Mouse (Mus musculus): Measurements from ENCODE around the gene Ubr4. TPM values are rescaled to one million over a fixed set of nuclear protein-coding genes. Genes with fewer than 3 reads are reported as not detected.
"Not testable (repeated sequence)": the region's sequence is repeated elsewhere in the genome, so short reads cannot be mapped to it uniquely, and the experiment has no call there.

Gene Ubr4
- polyA plus RNA-seq, 1 experiment from 2014 or later = 72.4 TPM

DNA sequence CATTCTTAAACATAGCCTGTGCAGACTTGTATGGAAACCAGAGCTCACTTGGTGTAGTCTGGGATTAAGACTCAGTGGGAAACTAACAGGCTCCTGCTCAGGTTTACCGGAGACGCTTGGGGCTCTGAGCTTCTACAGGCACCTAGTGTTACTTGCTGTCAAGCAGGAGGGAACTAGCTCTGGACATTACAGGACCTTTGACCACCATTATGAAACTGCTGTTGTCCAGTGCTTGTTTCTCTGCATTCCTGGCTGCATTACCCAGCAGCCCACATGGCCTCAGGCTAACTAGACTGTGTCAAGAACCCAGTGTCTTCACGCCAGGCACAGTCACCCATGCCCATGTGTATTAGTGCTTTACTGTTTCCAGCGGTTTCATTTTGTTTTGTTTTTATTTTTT lies 20.7 kb downstream of the Ubr4 start:
- H3K4me1 ChIP-seq (ENCODE audit: control insufficient read depth, insufficient read depth, low read length) = no peaks in the 10 kb centered on the region
- ATAC-seq (ENCODE audit: low read depth) (no peak), DNase-seq (ENCODE audit: low spot score) (no peak)
- H3K9ac ChIP-seq (ENCODE audit: low read depth, low read length) = no peak overlapping the region
- no peak overlapping the region for H3K27ac ChIP-seq (replicated peaks; ENCODE audit: low read depth, low read length)
- no peak overlapping the region for H3K4me3 ChIP-seq (ENCODE audit: low read depth, low read length)
- no peak overlapping the region for H3K4me2 ChIP-seq (ENCODE audit: low read depth, low read length)
- WGBS = 80% methylated on average over 4 of the region's 4 CpGs
- no peaks in the 10 kb centered on the region for H3K27me3 ChIP-seq (replicated peaks; ENCODE audit: control insufficient read depth, insufficient read depth, low read length)
- H3K9me3 ChIP-seq (ENCODE audit: control insufficient read depth, low read length) = no peaks in the 10 kb centered on the region
- peaks cover 83% of the 10 kb centered on the region for H3K36me3 ChIP-seq (ENCODE audit: control insufficient read depth, insufficient read depth, low read length)

- ATAC-seq (ENCODE audit: low read depth) = no peak
- DNase-seq (ENCODE audit: low spot score) = no peak
- 89% methylated on average over 10 of the region's 10 CpGs for WGBS
These were observed 21.1 kb downstream of the Ubr4 start for GRCm38 (mm10) chr4:139373531-139373930.

DNA sequence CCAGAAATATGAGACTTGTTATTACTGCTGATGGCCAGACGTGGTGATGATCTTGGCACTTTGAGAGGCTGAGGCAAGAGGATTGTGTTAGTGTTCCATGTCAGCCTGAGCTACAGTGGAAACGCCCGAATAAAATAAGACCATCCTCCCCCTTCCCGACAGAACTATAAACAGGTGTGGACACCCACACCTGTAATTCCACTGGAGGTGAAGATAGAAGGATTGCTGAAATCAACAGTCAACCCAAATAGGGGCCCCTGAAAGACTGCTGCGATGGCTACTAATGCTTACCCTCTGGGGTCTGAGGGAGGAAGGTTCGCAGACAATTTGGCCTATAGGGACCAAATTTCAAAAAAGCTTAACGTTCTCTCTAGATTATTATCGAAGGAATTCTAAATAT lies 27.3 kb downstream of the Ubr4 start:
- peaks cover 12% of the 10 kb centered on the region; the same call in 1 of the 2 replicates for H3K4me1 ChIP-seq (ENCODE audit: control insufficient read depth, insufficient read depth, low read length)

More at GRCm38 (mm10) chr4:139373531-139373930, 21.1 kb downstream of the Ubr4 start:
- H3K4me2 ChIP-seq (ENCODE audit: low read depth, low read length) = no peak overlapping the region
- no peaks in the 10 kb centered on the region for H3K9me3 ChIP-seq (ENCODE audit: control insufficient read depth, low read length)
- no peaks in the 10 kb centered on the region for H3K27me3 ChIP-seq (replicated peaks; ENCODE audit: control insufficient read depth, insufficient read depth, low read length)
- H3K9ac ChIP-seq (ENCODE audit: low read depth, low read length) = no peak overlapping the region
- H3K36me3 ChIP-seq (ENCODE audit: control insufficient read depth, insufficient read depth, low read length) = peaks cover 79% of the 10 kb centered on the region
- no peak overlapping the region for H3K27ac ChIP-seq (replicated peaks; ENCODE audit: low read depth, low read length)
- H3K4me1 ChIP-seq (ENCODE audit: control insufficient read depth, insufficient read depth, low read length) = no peaks in the 10 kb centered on the region
- H3K4me3 ChIP-seq (ENCODE audit: low read depth, low read length) = no peak overlapping the region

GRCm38 (mm10) chr4:139380207-139380748 lies 27.9 kb downstream of the Ubr4 start:
- Histone ChIP-seq H3K4me3 (ENCODE audit: low read depth, low read length) (peak overlapping the region; percentile 91), H3K36me3 (ENCODE audit: control insufficient read depth, insufficient read depth, low read length) (peaks cover 20% of the 10 kb centered on the region), H3K4me1 (ENCODE audit: control insufficient read depth, insufficient read depth, low read length) (peaks cover 12% of the 10 kb centered on the region; the same call in 1 of the 2 replicates), H3K27ac (replicated peaks; ENCODE audit: low read depth, low read length) (peak overlapping the region; percentile 90), H3K4me2 (ENCODE audit: low read depth, low read length) (peak overlapping the region; percentile 94), H3K9ac (ENCODE audit: low read depth, low read length) (peak overlapping the region; percentile 91), H3K27me3 (replicated peaks; ENCODE audit: control insufficient read depth, insufficient read depth, low read length) (no peaks in the 10 kb centered on the region), H3K9me3 (ENCODE audit: control insufficient read depth, low read length) (no peaks in the 10 kb centered on the region)
- WGBS = 0% methylated on average over 30 of the region's 54 CpGs
- peak; percentile 97 for ATAC-seq (ENCODE audit: low read depth)
- peak; percentile 99 for DNase-seq (ENCODE audit: low spot score)

More for the DNA sequence above, 27.3 kb downstream of the Ubr4 start:
- H3K4me3 ChIP-seq (ENCODE audit: low read depth, low read length) = peak overlapping the region; percentile 91
- H3K9me3 ChIP-seq (ENCODE audit: control insufficient read depth, low read length) = no peaks in the 10 kb centered on the region
- H3K9ac ChIP-seq (ENCODE audit: low read depth, low read length) = peak overlapping the region; percentile 91
- H3K27me3 ChIP-seq (replicated peaks; ENCODE audit: control insufficient read depth, insufficient read depth, low read length) = no peaks in the 10 kb centered on the region
- ATAC-seq (ENCODE audit: low read depth) (no peak), DNase-seq (ENCODE audit: low spot score) (no peak)
- 12% methylated on average over 8 of the region's 8 CpGs for WGBS
- H3K36me3 ChIP-seq (ENCODE audit: control insufficient read depth, insufficient read depth, low read length) = peaks cover 26% of the 10 kb centered on the region
- peak overlapping the region; percentile 81 for H3K4me2 ChIP-seq (ENCODE audit: low read depth, low read length)
- peak overlapping the region; percentile 90 for H3K27ac ChIP-seq (replicated peaks; ENCODE audit: low read depth, low read length)

DNA sequence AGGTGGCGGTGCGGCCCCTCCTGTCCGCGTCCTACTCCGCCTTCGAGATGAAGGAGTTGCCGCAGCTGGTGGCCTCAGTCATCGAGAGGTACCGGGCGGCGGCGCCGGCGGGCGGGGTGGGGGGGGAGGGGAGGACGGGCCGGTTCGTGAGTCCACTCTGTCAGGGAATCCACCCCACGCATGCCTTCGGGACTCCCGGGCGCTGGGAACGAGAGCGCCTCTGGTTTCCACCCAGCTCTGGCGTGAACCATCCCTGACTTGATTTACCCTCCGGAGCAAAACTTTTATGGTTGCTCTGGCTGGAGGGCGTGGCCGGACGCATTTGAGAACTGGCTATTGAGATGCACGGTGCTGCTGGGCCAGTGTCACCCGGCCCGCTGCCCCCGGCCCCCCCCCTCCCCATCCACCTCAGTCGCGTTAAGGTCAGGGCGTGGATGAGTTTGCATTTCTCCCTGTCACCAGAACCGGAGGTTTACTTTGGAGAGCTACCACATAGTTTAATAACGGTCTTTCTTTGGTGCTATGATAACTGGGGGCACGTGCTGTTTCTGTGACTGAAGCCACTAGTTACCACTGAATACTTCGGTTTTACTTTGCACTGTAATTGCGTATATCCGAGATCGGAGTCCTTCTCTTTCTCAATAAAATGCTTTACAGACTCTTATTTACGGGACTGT lies 28.5 kb downstream of the Ubr4 start:
- ATAC-seq (ENCODE audit: low read depth) (no peak; the same call in 1 of the 2 replicates), DNase-seq (ENCODE audit: low spot score) (no peak)
- Histone ChIP-seq H3K4me3 (ENCODE audit: low read depth, low read length) (peak overlapping the region; percentile 91), H3K4me2 (ENCODE audit: low read depth, low read length) (peak overlapping the region; percentile 94), H3K27me3 (replicated peaks; ENCODE audit: control insufficient read depth, insufficient read depth, low read length) (no peaks in the 10 kb centered on the region), H3K36me3 (ENCODE audit: control insufficient read depth, insufficient read depth, low read length) (peaks cover 14% of the 10 kb centered on the region), H3K9ac (ENCODE audit: low read depth, low read length) (peak overlapping the region; percentile 90), H3K9me3 (ENCODE audit: control insufficient read depth, low read length) (no peaks in the 10 kb centered on the region), H3K27ac (replicated peaks; ENCODE audit: low read depth, low read length) (peak overlapping the region; percentile 83), H3K4me1 (ENCODE audit: control insufficient read depth, insufficient read depth, low read length) (peaks cover 12% of the 10 kb centered on the region; the same call in 1 of the 2 replicates)
- WGBS = 6% methylated on average over 17 of the region's 44 CpGs

DNA sequence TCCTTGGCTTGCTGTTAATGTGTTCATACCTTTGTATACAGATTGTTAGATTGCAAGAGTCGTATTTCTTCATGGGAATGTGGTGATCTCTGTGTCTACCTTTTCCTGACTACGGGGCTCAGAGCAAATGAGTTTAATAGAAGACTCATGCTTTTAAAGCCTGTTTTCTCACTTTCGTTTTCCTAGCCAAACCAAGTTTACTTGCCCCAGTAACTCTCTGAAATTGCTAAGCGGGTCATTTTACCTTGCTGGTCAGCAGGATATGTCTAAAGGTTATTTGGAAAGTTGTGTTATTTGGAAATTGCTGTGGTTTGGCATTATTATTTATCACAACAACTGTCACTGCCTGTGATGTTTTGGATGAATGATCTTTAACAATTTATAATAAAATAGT lies 29.0 kb downstream of the Ubr4 start:
- Histone ChIP-seq H3K4me1 (ENCODE audit: control insufficient read depth, insufficient read depth, low read length) (peaks cover 12% of the 10 kb centered on the region; the same call in 1 of the 2 replicates), H3K27me3 (replicated peaks; ENCODE audit: control insufficient read depth, insufficient read depth, low read length) (no peaks in the 10 kb centered on the region), H3K4me2 (ENCODE audit: low read depth, low read length) (peak overlapping the region; percentile 94), H3K36me3 (ENCODE audit: control insufficient read depth, insufficient read depth, low read length) (peaks cover 9% of the 10 kb centered on the region), H3K9me3 (ENCODE audit: control insufficient read depth, low read length) (no peaks in the 10 kb centered on the region), H3K27ac (replicated peaks; ENCODE audit: low read depth, low read length) (no peak overlapping the region), H3K4me3 (ENCODE audit: low read depth, low read length) (peak overlapping the region; percentile 91), H3K9ac (ENCODE audit: low read depth, low read length) (peak overlapping the region; percentile 90)
- ATAC-seq (ENCODE audit: low read depth) (no peak), DNase-seq (ENCODE audit: low spot score) (no peak)
- 46% methylated on average over 4 of the region's 4 CpGs for WGBS

DNA sequence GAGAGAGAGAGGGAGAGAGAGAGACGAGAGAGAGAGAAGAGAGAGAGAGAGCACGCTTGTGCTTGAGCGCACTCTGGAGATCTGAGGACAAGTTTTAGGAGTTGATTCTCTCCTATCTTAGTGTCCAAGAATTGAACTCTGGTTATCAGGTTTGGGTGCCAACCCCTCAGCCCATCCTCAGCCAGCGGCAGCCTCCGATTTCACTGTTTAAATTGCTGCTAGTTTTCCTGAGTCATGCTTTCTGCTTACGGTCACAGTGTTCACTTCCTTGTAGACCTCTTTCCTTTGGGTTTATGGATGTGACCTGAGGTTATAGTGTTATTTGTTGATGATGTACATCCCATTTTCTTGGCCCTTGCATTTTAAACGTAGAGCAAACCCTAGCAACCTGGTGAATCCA lies 29.8 kb downstream of the Ubr4 start:
- no peak overlapping the region for H3K9ac ChIP-seq (ENCODE audit: low read depth, low read length)
- no peak overlapping the region for H3K27ac ChIP-seq (replicated peaks; ENCODE audit: low read depth, low read length)
- no peaks in the 10 kb centered on the region for H3K9me3 ChIP-seq (ENCODE audit: control insufficient read depth, low read length)
- H3K4me3 ChIP-seq (ENCODE audit: low read depth, low read length) = peak overlapping the region; percentile 91; the same call in 1 of the 2 replicates
- no peak for DNase-seq (ENCODE audit: low spot score)
- H3K4me1 ChIP-seq (ENCODE audit: control insufficient read depth, insufficient read depth, low read length) = peaks cover 12% of the 10 kb centered on the region; the same call in 1 of the 2 replicates
- peaks cover 1% of the 10 kb centered on the region for H3K36me3 ChIP-seq (ENCODE audit: control insufficient read depth, insufficient read depth, low read length)
- no peak for ATAC-seq (ENCODE audit: low read depth)
- H3K27me3 ChIP-seq (replicated peaks; ENCODE audit: control insufficient read depth, insufficient read depth, low read length) = no peaks in the 10 kb centered on the region
- 86% methylated on average over 7 of the region's 7 CpGs for WGBS
- peak overlapping the region; percentile 94; the same call in 1 of the 2 replicates for H3K4me2 ChIP-seq (ENCODE audit: low read depth, low read length)

DNA sequence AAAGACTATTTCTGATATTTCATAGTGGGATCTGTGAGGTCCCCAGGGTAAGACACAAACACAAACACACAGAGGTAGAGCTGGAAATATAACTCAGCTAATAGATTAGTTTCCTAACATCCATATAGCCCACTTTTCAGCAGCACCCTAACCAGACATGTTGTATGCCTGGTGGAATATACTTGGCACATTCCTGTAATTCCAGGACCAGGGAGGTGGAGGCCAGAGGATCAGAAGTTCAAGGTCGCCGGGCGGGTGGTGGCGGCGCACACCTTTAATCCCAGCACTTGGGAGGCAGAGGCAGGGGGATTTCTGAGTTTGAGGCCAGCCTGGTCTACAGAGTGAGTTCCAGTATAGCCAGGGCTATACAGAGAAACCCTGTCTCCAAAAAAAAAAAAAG lies 33.4 kb downstream of the Ubr4 start:
- Histone ChIP-seq H3K27ac (replicated peaks; ENCODE audit: low read depth, low read length) (0 out of 2 replicates have a peak overlapping the region, but pooled peaks have one; percentile 15), H3K36me3 (ENCODE audit: control insufficient read depth, insufficient read depth, low read length) (peaks cover 18% of the 10 kb centered on the region; the same call in 1 of the 2 replicates)
- not testable (repeated sequence) for H3K4me2 ChIP-seq (ENCODE audit: low read depth, low read length); H3K4me3 ChIP-seq (ENCODE audit: low read depth, low read length); H3K9me3 ChIP-seq (ENCODE audit: control insufficient read depth, low read length); DNase-seq (ENCODE audit: low spot score); H3K27me3 ChIP-seq (replicated peaks; ENCODE audit: control insufficient read depth, insufficient read depth, low read length); H3K4me1 ChIP-seq (ENCODE audit: control insufficient read depth, insufficient read depth, low read length); ATAC-seq (ENCODE audit: low read depth); H3K9ac ChIP-seq (ENCODE audit: low read depth, low read length)
- WGBS = 91% methylated on average over 5 of the region's 5 CpGs

All from embryonic facial prominence, embryonic 14.5 days (tissue).